Mouse (Mus musculus) stomach, postnatal 0 days (tissue): Measurements from ENCODE around the gene Bhlhe40. TPM values are rescaled to one million over a fixed set of nuclear protein-coding genes. Genes with fewer than 3 reads are reported as not detected.
A peak's percentile ranks its signal among the peaks of the same experiment; 100 is the strongest.

Experiments used
- ATAC-seq: fragments of 200-750 bp; cut with Nextera tagmentation; 2 replicates; pipeline ENCODE4 v1.8.0; 2017; ENCODE audit not compliant: low FRiP score, low TSS enrichment
- DNase-seq: peaks from one replicate; pipeline ENCODE4 v3.0.0-alpha.2; 2016; ENCODE audit warnings: low spot score
- H3K27ac ChIP-seq: fragments of 300-500 bp; sonication (generic); replicated peaks from 2 replicates; pipeline ENCODE4 v1.5.1; 2014; ENCODE audit warnings: mild to moderate bottlenecking, control low read depth
- H3K27me3 ChIP-seq: fragments of 300-500 bp; sonication (generic); 2 replicates; pipeline ENCODE4 v1.6.1; 2014; ENCODE audit warnings: low read length; ENCODE audit not compliant: control insufficient read depth, insufficient read depth
- H3K36me3 ChIP-seq: fragments of 300-500 bp; sonication (generic); 2 replicates; pipeline ENCODE4 v1.6.1; 2014; ENCODE audit warnings: low read length, mixed read lengths; ENCODE audit not compliant: control insufficient read depth, insufficient read depth
- H3K4me1 ChIP-seq: fragments of 300-500 bp; sonication (generic); replicated peaks from 2 replicates; pipeline ENCODE4 v1.6.1; 2014; ENCODE audit warnings: antibody characterized with exemption; ENCODE audit not compliant: control insufficient read depth, insufficient read depth
- H3K4me2 ChIP-seq: fragments of 300-500 bp; sonication (generic); replicated peaks from 2 replicates; pipeline ENCODE4 v1.6.1; 2014; ENCODE audit warnings: low read depth, mild to moderate bottlenecking, control low read depth, moderate library complexity
- H3K4me3 ChIP-seq: fragments of 300-500 bp; sonication (generic); 2 replicates; pipeline ENCODE4 v1.5.1; 2014; ENCODE audit warnings: low read depth, low read length, control low read depth
- H3K9ac ChIP-seq: fragments of 300-500 bp; sonication (generic); 2 replicates; pipeline ENCODE4 v1.6.1; 2014; ENCODE audit warnings: mild to moderate bottlenecking, low read length, control low read depth, mixed read lengths
- H3K9me3 ChIP-seq: fragments of 300-500 bp; sonication (generic); 2 replicates; pipeline ENCODE4 v1.6.1; 2016; ENCODE audit warnings: low read length; ENCODE audit not compliant: control insufficient read depth
- CTCF ChIP-seq: IDR thresholded peaks from 2 replicates; pipeline ENCODE4 v1.5.1; 2016; ENCODE audit warnings: antibody characterized with exemption, low read depth, mild to moderate bottlenecking, moderate library complexity
- EP300 ChIP-seq: optimal IDR thresholded peaks from 2 replicates; pipeline ENCODE3; 2016; ENCODE audit warnings: antibody characterized with exemption
- WGBS: fragments of 180-500 bp; shearing (Covaris S2); extraction: QIAGEN DNeasy Blood & Tissue Kit; methylation state at CpG from one replicate; pipeline ENCODE4 v1.1.7; 2014; 5-methylcytosine and 5-hydroxymethylcytosine counted together
- polyA plus RNA-seq: library from polyadenylated mRNA; unstranded; fragments of >200 nt; fragmentation: Nextera tagmentation; extraction: Ambion mirVana; gene quantifications from 2 replicates; pipeline ENCODE4 v1.2.1, GENCODE M21; 2015

The Bhlhe40 gene
- polyA plus RNA-seq, 1 experiment from 2014 or later = 28.7 TPM

- Histone ChIP-seq H3K9ac (no peak overlapping the region), H3K9me3 (no peaks in the 10 kb centered on the region), H3K27ac (no peak overlapping the region), H3K4me1 (no peaks in the 10 kb centered on the region), H3K27me3 (no peaks in the 10 kb centered on the region), H3K4me2 (no peak overlapping the region), H3K4me3 (no peak overlapping the region), H3K36me3 (no peaks in the 10 kb centered on the region)
- ATAC-seq = no peak
- 55% methylated on average over 2 of the region's 2 CpGs for WGBS
- no peak for TF ChIP-seq EP300
- TF ChIP-seq CTCF = peak; percentile 36; the same call in 1 of the 2 replicates
- no peak for DNase-seq
These were observed 4.6 kb upstream of the Bhlhe40 start for GRCm38 (mm10) chr6:108655861-108656260.

GRCm38 (mm10) chr6:108658051-108658415 is 2.4 kb upstream of the Bhlhe40 start:
- peak overlapping the region; percentile 99 for H3K27ac ChIP-seq
- H3K9ac ChIP-seq = peak overlapping the region; percentile 73; the same call in 1 of the 2 replicates
- no peaks in the 10 kb centered on the region for H3K27me3 ChIP-seq
- ATAC-seq (no peak), DNase-seq (no peak)
- H3K4me1 ChIP-seq = no peaks in the 10 kb centered on the region
- no peaks in the 10 kb centered on the region for H3K9me3 ChIP-seq
- H3K36me3 ChIP-seq = no peaks in the 10 kb centered on the region
- H3K4me2 ChIP-seq = peak overlapping the region; percentile 82
- WGBS = 59% methylated on average over 3 of the region's 3 CpGs
- H3K4me3 ChIP-seq = peak overlapping the region; percentile 72; the same call in 1 of the 2 replicates
- TF ChIP-seq CTCF (no peak), EP300 (no peak)

- Histone ChIP-seq H3K4me2 (peak overlapping the region; percentile 82), H3K9me3 (no peaks in the 10 kb centered on the region), H3K9ac (peak overlapping the region; percentile 73), H3K36me3 (no peaks in the 10 kb centered on the region), H3K27me3 (no peaks in the 10 kb centered on the region), H3K4me3 (peak overlapping the region; percentile 72), H3K27ac (peak overlapping the region; percentile 99), H3K4me1 (no peaks in the 10 kb centered on the region)
- no peak for TF ChIP-seq CTCF
- TF ChIP-seq EP300 = no peak
- ATAC-seq (no peak), DNase-seq (peak; percentile 79)
- WGBS = 6% methylated on average over 31 of the region's 31 CpGs
These were observed 1.8 kb upstream of the Bhlhe40 start for GRCm38 (mm10) chr6:108658416-108659201.

GRCm38 (mm10) chr6:108659221-108659725 is 1.2 kb upstream of the Bhlhe40 start:
- peak; percentile 81 for ATAC-seq
- Histone ChIP-seq H3K36me3 (no peaks in the 10 kb centered on the region), H3K9ac (peak overlapping the region; percentile 73), H3K4me3 (peak overlapping the region; percentile 72), H3K9me3 (no peaks in the 10 kb centered on the region), H3K4me2 (peak overlapping the region; percentile 82), H3K27me3 (no peaks in the 10 kb centered on the region), H3K4me1 (no peaks in the 10 kb centered on the region), H3K27ac (peak overlapping the region; percentile 99)
- no peak for TF ChIP-seq EP300
- TF ChIP-seq CTCF = peak; percentile 64
- WGBS = under 1% methylated on average over 39 of the region's 42 CpGs
- DNase-seq = peak; percentile 96

GRCm38 (mm10) chr6:108659726-108660205 is 663 bp upstream of the Bhlhe40 start:
- Histone ChIP-seq H3K4me2 (peak overlapping the region; percentile 82), H3K36me3 (peaks cover 3% of the 10 kb centered on the region; the same call in 1 of the 2 replicates), H3K9ac (peak overlapping the region; percentile 73), H3K27ac (peak overlapping the region; percentile 99), H3K27me3 (no peaks in the 10 kb centered on the region), H3K4me1 (no peaks in the 10 kb centered on the region), H3K4me3 (peak overlapping the region; percentile 72), H3K9me3 (no peaks in the 10 kb centered on the region)
- WGBS = 0% methylated on average over 22 of the region's 35 CpGs
- TF ChIP-seq CTCF (no peak), EP300 (no peak)
- no peak for DNase-seq
- peak; percentile 75 for ATAC-seq

- no peak for ATAC-seq
- WGBS = under 1% methylated on average over 18 of the region's 18 CpGs
- peak overlapping the region; percentile 74 for H3K9ac ChIP-seq
- no peak for DNase-seq
- H3K4me2 ChIP-seq = peak overlapping the region; percentile 82
- H3K27me3 ChIP-seq = no peaks in the 10 kb centered on the region
- H3K4me1 ChIP-seq = no peaks in the 10 kb centered on the region; the same call in 1 of the 2 replicates
- H3K27ac ChIP-seq = peak overlapping the region; percentile 99
- H3K9me3 ChIP-seq = no peaks in the 10 kb centered on the region
- TF ChIP-seq EP300 (no peak), CTCF (no peak)
- peaks cover 6% of the 10 kb centered on the region; the same call in 1 of the 2 replicates for H3K36me3 ChIP-seq
- H3K4me3 ChIP-seq = peak overlapping the region; percentile 72
These were observed 505 bp downstream of the Bhlhe40 start for GRCm38 (mm10) chr6:108660878-108661389.
